Mouse (Mus musculus) CD4-positive helper T cell, adult 2 months (primary cell): ENCODE data around the gene Ak4.

ENCODE experiments used
- DNase-seq: peaks from one replicate; pipeline ENCODE4 v3.0.0-alpha.2; 2012; ENCODE audit warnings: low read depth, missing footprints, low spot score

Ak4 gene

GRCm38 (mm10) chr4:101511768-101512521 lies 92.9 kb downstream of the Ak4 start:
- no peak for DNase-seq

- no peak for DNase-seq
Observed at GRCm38 (mm10) chr4:101513251-101513650, 94.2 kb downstream of the Ak4 start.

GRCm38 (mm10) chr4:101515853-101516252 lies 96.8 kb downstream of the Ak4 start:
- no peak for DNase-seq
